In genomic region chr1:114781914-114782313, GRCm38 (mm10) we compare ENCODE assay signal across 24 mouse cellular contexts.
"Had no signal": no experiment of that assay in that cellular context is flagged by ENCODE, and none has a peak within 500 bp of the region (broad histone marks: within the 10 kb centered on the region; RNA-seq: fewer than 3 reads in every experiment).

No protein-coding gene starts in this region.

- H3K36me3 ChIP-seq: limb, embryonic 10.5 days; limb, embryonic 13.5 days; liver, embryonic 12.5 days; liver, embryonic 15.5 days; lung, embryonic 15.5 days; midbrain, embryonic 10.5 days; midbrain, embryonic 13.5 days; neural tube, embryonic 13.5 days; stomach, embryonic 15.5 days had no signal

- H3K4me3 ChIP-seq: layer of hippocampus, adult 2 months; limb, embryonic 10.5 days; limb, embryonic 13.5 days; liver, embryonic 12.5 days; liver, embryonic 15.5 days; lung, embryonic 15.5 days; megakaryocyte, embryonic 14.5 days; midbrain, embryonic 10.5 days; midbrain, embryonic 13.5 days; myocyte; neural tube, embryonic 13.5 days; stomach, embryonic 15.5 days had no signal

- ATAC-seq: liver, embryonic 12.5 days; midbrain, embryonic 13.5 days; midbrain, embryonic 16.5 days had no signal

- H3K4me1 ChIP-seq: limb, embryonic 10.5 days; limb, embryonic 13.5 days; liver, embryonic 12.5 days; liver, embryonic 15.5 days; lung, embryonic 15.5 days; megakaryocyte, embryonic 14.5 days; midbrain, embryonic 10.5 days; midbrain, embryonic 13.5 days; neural tube, embryonic 13.5 days; stomach, embryonic 15.5 days had no signal

- H3K9ac ChIP-seq: limb, embryonic 13.5 days; liver, embryonic 12.5 days; liver, embryonic 15.5 days; lung, embryonic 15.5 days; midbrain, embryonic 13.5 days; neural tube, embryonic 13.5 days; stomach, embryonic 15.5 days had no signal

- H3K9me3 ChIP-seq: limb, embryonic 10.5 days; limb, embryonic 13.5 days; liver, embryonic 12.5 days; liver, embryonic 15.5 days; lung, embryonic 15.5 days; megakaryocyte, embryonic 14.5 days; midbrain, embryonic 10.5 days; midbrain, embryonic 13.5 days; neural tube, embryonic 13.5 days; stomach, embryonic 15.5 days had no signal

- H3K4me2 ChIP-seq: limb, embryonic 13.5 days; liver, embryonic 12.5 days; liver, embryonic 15.5 days; lung, embryonic 15.5 days; midbrain, embryonic 13.5 days; neural tube, embryonic 13.5 days; stomach, embryonic 15.5 days had no signal

- H3K27me3 ChIP-seq: limb, embryonic 13.5 days; liver, embryonic 12.5 days; liver, embryonic 15.5 days; lung, embryonic 15.5 days; megakaryocyte, embryonic 14.5 days; midbrain, embryonic 13.5 days; neural tube, embryonic 13.5 days; stomach, embryonic 15.5 days had no signal

- H3K27ac ChIP-seq: kidney, postnatal 0 days; layer of hippocampus, adult 2 months; limb, embryonic 10.5 days; limb, embryonic 13.5 days; liver, embryonic 12.5 days; liver, embryonic 15.5 days; lung, embryonic 15.5 days; midbrain, embryonic 10.5 days; midbrain, embryonic 13.5 days; neural tube, embryonic 13.5 days; stomach, embryonic 15.5 days had no signal

- DNase-seq: kidney, postnatal 25 days; layer of hippocampus, adult 9-11 months; liver; lung, adult 18-20 months; lung, postnatal 10 days; lung, postnatal 36 days; retina, postnatal 1 day; right cerebral cortex, postnatal 25 days; spleen, adult 18-20 months; thymus, postnatal 25 days had no signal
